Mouse (Mus musculus) frontal cortex, postnatal 10 days (tissue): ENCODE measurements around the gene Wipf1.

Source experiments
- DNase-seq, 2 experiments: peaks; one replicate each; pipeline ENCODE4 v3.0.0; 2022; ENCODE audit warnings: low spot score in 2 of 2, mixed read lengths in 1 of 2

Wipf1 gene

GRCm38 (mm10) chr2:73435847-73436246, 93.7 kb downstream of the Wipf1 start:
- no peak for DNase-seq

GRCm38 (mm10) chr2:73431959-73432396, 97.6 kb downstream of the Wipf1 start:
- no peak for DNase-seq

- DNase-seq, result peak in 1 of 2 experiments; percentile 32
Measured at GRCm38 (mm10) chr2:73428803-73429468, 100.6 kb downstream of the Wipf1 start.

GRCm38 (mm10) chr2:73427293-73427692, 102.2 kb downstream of the Wipf1 start:
- DNase-seq, result no peak

- DNase-seq, result no peak
Measured at GRCm38 (mm10) chr2:73425822-73426221, 103.7 kb downstream of the Wipf1 start.

- DNase-seq, result peak in 1 of 2 experiments; percentile 39
Measured at GRCm38 (mm10) chr2:73419730-73420129, 109.8 kb downstream of the Wipf1 start.

GRCm38 (mm10) chr2:73419285-73419684, 110.2 kb downstream of the Wipf1 start:
- peak in 1 of 2 experiments; percentile 17 for DNase-seq

- DNase-seq, result no peak
Measured at GRCm38 (mm10) chr2:73415892-73416291, 113.6 kb downstream of the Wipf1 start.

- no peak for DNase-seq
Measured at GRCm38 (mm10) chr2:73410076-73410475, 119.5 kb downstream of the Wipf1 start.

- no peak for DNase-seq
Measured at GRCm38 (mm10) chr2:73407662-73408061, 121.9 kb downstream of the Wipf1 start.

GRCm38 (mm10) chr2:73406336-73406915, 123.1 kb downstream of the Wipf1 start:
- DNase-seq, result no peak

- no peak for DNase-seq
Measured at GRCm38 (mm10) chr2:73404980-73405379, 124.6 kb downstream of the Wipf1 start.

GRCm38 (mm10) chr2:73404442-73404841, 125.1 kb downstream of the Wipf1 start:
- no peak for DNase-seq

GRCm38 (mm10) chr2:73403385-73404013, 126.0 kb downstream of the Wipf1 start:
- no peak for DNase-seq

GRCm38 (mm10) chr2:73401689-73402088, 127.8 kb downstream of the Wipf1 start:
- DNase-seq, result no peak

GRCm38 (mm10) chr2:73397476-73397875, 132.1 kb downstream of the Wipf1 start:
- DNase-seq, result no peak

- DNase-seq, result no peak
Measured at GRCm38 (mm10) chr2:73396828-73397325, 132.7 kb downstream of the Wipf1 start.

- DNase-seq, result no peak
Measured at GRCm38 (mm10) chr2:73395516-73395915, 134.0 kb downstream of the Wipf1 start.

GRCm38 (mm10) chr2:73394476-73394875, 135.1 kb downstream of the Wipf1 start:
- no peak for DNase-seq

GRCm38 (mm10) chr2:73392772-73393171, 136.8 kb downstream of the Wipf1 start:
- DNase-seq, result no peak

GRCm38 (mm10) chr2:73389951-73390350, 139.6 kb downstream of the Wipf1 start:
- no peak for DNase-seq

GRCm38 (mm10) chr2:73387806-73388205, 141.7 kb downstream of the Wipf1 start:
- no peak for DNase-seq
